Mouse (Mus musculus) MEL (cell line): ENCODE data around the gene Pop5. TPM values are rescaled to one million over a fixed set of nuclear protein-coding genes. Genes with fewer than 3 reads are reported as not detected.
A peak's percentile ranks its signal among the peaks of the same experiment; 100 is the strongest.

ENCODE experiments used
- DNase-seq: peaks from one replicate; pipeline ENCODE4 v3.0.0; 2011; ENCODE audit warnings: low read depth, low spot score
- H3K27ac ChIP-seq: 2 replicates; pipeline ENCODE4 v1.5.1; 2012; ENCODE audit warnings: low read depth, mild to moderate bottlenecking, control low read depth, low read length, moderate library complexity; ENCODE audit not compliant: control insufficient read depth
- H3K27me3 ChIP-seq, 2 experiments: fragments of 150-350 bp in 1 of 2; sonication (generic) in 1 of 2; 2 replicates each; pipeline ENCODE4 v1.6.1; 2012; ENCODE audit warnings: low read length in 2 of 2, mild to moderate bottlenecking in 2 of 2, improper control_type of control experiment in 1 of 2, moderate library complexity in 1 of 2; ENCODE audit not compliant: insufficient read depth in 2 of 2, control insufficient read depth in 1 of 2
- H3K36me3 ChIP-seq, 2 experiments: 2 replicates each; pipeline ENCODE4 v1.6.1; 2012 to 2014; ENCODE audit warnings: low read length in 2 of 2, improper control_type of control experiment in 1 of 2, inconsistent platforms in 1 of 2, mild to moderate bottlenecking in 1 of 2; ENCODE audit not compliant: insufficient read depth in 2 of 2, control insufficient read depth in 1 of 2
- H3K4me1 ChIP-seq, 2 experiments: fragments of 150-350 bp in 1 of 2; sonication (generic) in 1 of 2; 2 replicates each; pipeline ENCODE4 v1.6.1; 2012; ENCODE audit warnings: low read length in 2 of 2, improper control_type of control experiment in 1 of 2, mild to moderate bottlenecking in 1 of 2; ENCODE audit not compliant: insufficient read depth in 2 of 2, control insufficient read depth in 1 of 2
- H3K4me3 ChIP-seq, 2 experiments: fragments of 150-350 bp in 1 of 2; sonication (generic) in 1 of 2; 2 replicates each; pipeline ENCODE4 v1.5.1; 2012; ENCODE audit warnings: low read depth in 2 of 2, low read length in 2 of 2, mild to moderate bottlenecking in 2 of 2, moderate library complexity in 2 of 2, control low read depth in 1 of 2, improper control_type of control experiment in 1 of 2; ENCODE audit not compliant: control insufficient read depth in 1 of 2, insufficient read depth in 1 of 2
- H3K79me2 ChIP-seq: 2 replicates; pipeline ENCODE4 v1.6.1; 2012; ENCODE audit warnings: mild to moderate bottlenecking, low read length, moderate library complexity; ENCODE audit not compliant: control insufficient read depth, poor library complexity, insufficient read depth
- H3K9ac ChIP-seq: 2 replicates; pipeline ENCODE4 v1.6.1; 2012; ENCODE audit warnings: low read depth, mild to moderate bottlenecking, control low read depth, low read length, moderate library complexity; ENCODE audit not compliant: control insufficient read depth, poor library complexity, severe bottlenecking
- H3K9me3 ChIP-seq: fragments of 150-350 bp; sonication (generic); replicated peaks from 2 replicates; pipeline ENCODE4 v1.6.1; 2012; ENCODE audit warnings: mild to moderate bottlenecking, low read length, improper control_type of control experiment, moderate library complexity; ENCODE audit not compliant: insufficient read depth
- CTCF ChIP-seq, 3 experiments: IDR thresholded peaks in 2 of 3; conservative IDR thresholded peaks in 1 of 3; 2 replicates each; pipeline ENCODE4 v1.5.1; 2011 to 2012; ENCODE audit warnings: low read length in 3 of 3, low read depth in 2 of 3, mild to moderate bottlenecking in 2 of 3, improper control_type of control experiment in 1 of 3, inconsistent platforms in 1 of 3, mixed read lengths in 1 of 3, moderate library complexity in 1 of 3; ENCODE audit not compliant: control insufficient read depth in 1 of 3, insufficient read depth in 1 of 3, poor library complexity in 1 of 3, severe bottlenecking in 1 of 3
- EP300 ChIP-seq, 2 experiments: IDR thresholded peaks; 2 replicates each; pipeline ENCODE4 v1.6.1; 2011; ENCODE audit warnings: improper control_type of control experiment in 2 of 2, low read length in 2 of 2, low read depth in 1 of 2, mild to moderate bottlenecking in 1 of 2
- ETS1 ChIP-seq: IDR thresholded peaks from 2 replicates; pipeline ENCODE4 v1.6.1; 2012; ENCODE audit warnings: low read depth, mild to moderate bottlenecking, inconsistent platforms, low read length, improper control_type of control experiment, moderate library complexity
- GATA1 ChIP-seq: IDR thresholded peaks from 2 replicates; pipeline ENCODE4 v1.6.1; 2011; ENCODE audit warnings: low read depth, low read length, improper control_type of control experiment
- HCFC1 ChIP-seq: IDR thresholded peaks from 2 replicates; pipeline ENCODE4 v1.6.1; 2012; ENCODE audit warnings: low read depth, mild to moderate bottlenecking, inconsistent platforms, low read length, improper control_type of control experiment, moderate library complexity
- KAT2A ChIP-seq: conservative IDR thresholded peaks from 2 replicates; pipeline ENCODE4 v1.6.1; 2012; ENCODE audit warnings: low read depth, low read length, improper control_type of control experiment, inconsistent platforms
- MAX ChIP-seq: IDR thresholded peaks from 2 replicates; pipeline ENCODE4 v1.6.1; 2011; ENCODE audit warnings: low read length, improper control_type of control experiment
- MAZ ChIP-seq: IDR thresholded peaks from 2 replicates; pipeline ENCODE4 v1.6.1; 2012; ENCODE audit warnings: low read depth, mild to moderate bottlenecking, inconsistent platforms, low read length, improper control_type of control experiment
- MEF2A ChIP-seq: IDR thresholded peaks from 2 replicates; pipeline ENCODE4 v1.6.1; 2014; ENCODE audit warnings: low read depth, mild to moderate bottlenecking, inconsistent platforms, low read length, improper control_type of control experiment; ENCODE audit not compliant: poor library complexity, insufficient replicate concordance, severe bottlenecking; ENCODE audit errors: extremely low read depth
- MXI1 ChIP-seq: IDR thresholded peaks from 2 replicates; pipeline ENCODE4 v1.6.1; 2011; ENCODE audit warnings: mild to moderate bottlenecking, low read depth, low read length, improper control_type of control experiment
- MYC ChIP-seq: IDR thresholded peaks from 2 replicates; pipeline ENCODE4 v1.6.1; 2011; ENCODE audit warnings: low read depth, mild to moderate bottlenecking, low read length, improper control_type of control experiment, moderate library complexity
- NELFE ChIP-seq: IDR thresholded peaks from 2 replicates; pipeline ENCODE4 v1.6.1; 2011; ENCODE audit warnings: low read depth, low read length, improper control_type of control experiment
- NRF1 ChIP-seq: IDR thresholded peaks from 2 replicates; pipeline ENCODE4 v1.6.1; 2014; ENCODE audit warnings: low read depth, mild to moderate bottlenecking, inconsistent platforms, low read length, improper control_type of control experiment, moderate library complexity; ENCODE audit not compliant: poor library complexity, insufficient read depth, severe bottlenecking
- POLR2A ChIP-seq, 2 experiments: IDR thresholded peaks; 2 replicates each; pipeline ENCODE4 v1.6.1; 2011 to 2012; ENCODE audit warnings: low read length in 2 of 2, mild to moderate bottlenecking in 2 of 2, control low read depth in 1 of 2, improper control_type of control experiment in 1 of 2, low read depth in 1 of 2, moderate library complexity in 1 of 2; ENCODE audit not compliant: control insufficient read depth in 1 of 2, insufficient read depth in 1 of 2, poor library complexity in 1 of 2
- RAD21 ChIP-seq: IDR thresholded peaks from 2 replicates; pipeline ENCODE4 v1.6.1; 2011; ENCODE audit warnings: mild to moderate bottlenecking, low read depth, low read length, improper control_type of control experiment
- SIN3A ChIP-seq: IDR thresholded peaks from 2 replicates; pipeline ENCODE4 v1.6.1; 2012; ENCODE audit warnings: low read length, improper control_type of control experiment, inconsistent platforms
- TAL1 ChIP-seq: IDR thresholded peaks from 2 replicates; pipeline ENCODE4 v1.6.1; 2012; ENCODE audit warnings: mild to moderate bottlenecking, inconsistent platforms, low read length, moderate library complexity, mixed read lengths
- TCF12 ChIP-seq: IDR thresholded peaks from 2 replicates; pipeline ENCODE4 v1.6.1; 2014; ENCODE audit warnings: low read depth, mild to moderate bottlenecking, inconsistent platforms, low read length, improper control_type of control experiment, moderate library complexity
- UBTF ChIP-seq: IDR thresholded peaks from 2 replicates; pipeline ENCODE4 v1.6.1; 2012; ENCODE audit warnings: low read depth, mild to moderate bottlenecking, inconsistent platforms, low read length, improper control_type of control experiment, moderate library complexity, borderline replicate concordance; ENCODE audit not compliant: insufficient read depth
- USF1 ChIP-seq: IDR thresholded peaks from 2 replicates; pipeline ENCODE4 v1.6.1; 2014; ENCODE audit warnings: low read depth, mild to moderate bottlenecking, inconsistent platforms, low read length, improper control_type of control experiment, moderate library complexity
- ZC3H11A ChIP-seq: IDR thresholded peaks from 2 replicates; pipeline ENCODE4 v1.6.1; 2012; ENCODE audit warnings: low read depth, mild to moderate bottlenecking, inconsistent platforms, low read length, improper control_type of control experiment
- ZKSCAN1 ChIP-seq: IDR thresholded peaks from 2 replicates; pipeline ENCODE4 v1.6.1; 2012; ENCODE audit warnings: low read depth, mild to moderate bottlenecking, inconsistent platforms, low read length, improper control_type of control experiment, moderate library complexity
- ZNF384 ChIP-seq: IDR thresholded peaks from 2 replicates; pipeline ENCODE4 v1.6.1; 2012; ENCODE audit warnings: low read depth, mild to moderate bottlenecking, inconsistent platforms, low read length, improper control_type of control experiment
- polyA plus RNA-seq, 2 experiments: library from polyadenylated mRNA; stranded (reverse) in 1 of 2; unstranded in 1 of 2; fragments of >175 nt in 1 of 2; fragments of >200 nt in 1 of 2; gene quantifications; 2 replicates each; pipeline versions ENCODE4 v1.2.1 to v1.2.4; 2012; ENCODE audit warnings: low replicate concordance in 2 of 2, low read depth in 1 of 2; ENCODE audit not compliant: insufficient read length in 2 of 2, insufficient read depth in 1 of 2, missing spikeins in 1 of 2
- total RNA-seq: library from RNA; depleted of rRNA; stranded (reverse); fragments of 300-350 nt; gene quantifications from 2 replicates; pipeline ENCODE4 v1.2.3, GENCODE M21; 2012

Gene Pop5
- total and polyA plus RNA-seq, 3 experiments: 103 to 388 (median 208) TPM

DNA sequence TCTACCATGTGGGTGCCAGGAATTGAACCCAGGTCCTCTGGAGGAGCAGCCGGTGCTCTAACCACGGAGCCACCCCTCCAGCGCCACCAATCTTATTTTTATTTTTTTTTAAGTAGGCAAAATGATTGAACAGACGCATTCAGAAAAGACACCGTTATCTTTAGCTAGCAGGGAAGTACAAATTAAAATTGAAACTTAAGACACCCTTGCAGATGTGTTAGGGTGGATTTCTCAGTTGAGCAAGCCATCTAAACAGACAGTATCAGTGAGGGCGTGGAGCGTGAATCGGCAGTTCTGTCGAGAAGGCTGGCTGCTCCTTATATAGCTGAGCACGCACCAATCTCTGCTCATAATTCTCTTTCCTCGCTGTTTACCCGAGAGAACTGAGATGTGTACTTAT lies 17.6 kb upstream of the Pop5 start (continued):
- no peak for TF ChIP-seq KAT2A
- TF ChIP-seq NELFE: peak; percentile 38; the same call in 1 of the 2 replicates
- TF ChIP-seq MYC: peak; percentile 76

DNA sequence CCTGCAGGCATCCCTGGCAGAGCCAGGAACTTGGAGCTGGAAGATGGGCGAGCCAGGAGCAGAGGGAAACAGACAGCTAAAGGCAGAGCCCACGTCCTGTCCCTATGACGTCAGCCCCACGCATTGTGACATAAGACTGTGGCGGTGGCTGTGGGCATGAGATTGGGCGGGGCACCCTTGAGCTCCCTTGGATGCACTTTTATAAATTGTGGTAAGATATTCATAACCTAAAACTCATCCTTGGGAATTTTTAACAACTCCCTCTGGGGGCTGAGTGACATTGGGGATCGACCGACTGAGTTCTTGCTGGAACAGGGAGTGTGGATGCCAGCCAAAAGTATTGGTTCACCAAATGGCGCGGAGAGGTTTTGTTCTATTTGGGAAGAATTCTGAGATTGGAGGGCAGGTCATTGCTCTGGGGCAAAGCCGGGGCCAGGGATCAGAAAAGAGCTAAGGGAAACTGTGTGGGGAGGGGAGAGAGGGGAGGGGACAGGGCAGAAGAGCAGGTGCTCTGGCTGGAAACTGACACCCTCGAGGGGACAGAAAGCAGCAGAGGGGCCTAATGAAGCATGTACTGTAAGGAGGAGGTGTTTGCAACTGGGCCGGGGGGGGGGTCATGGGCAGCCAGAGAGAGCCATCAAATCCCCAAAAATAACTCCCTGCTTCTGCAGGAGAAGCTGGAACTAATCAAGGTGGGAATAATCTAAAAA lies 14.6 kb upstream of the Pop5 start:
- no peaks in the 10 kb centered on the region for H3K27me3 ChIP-seq

DNA sequence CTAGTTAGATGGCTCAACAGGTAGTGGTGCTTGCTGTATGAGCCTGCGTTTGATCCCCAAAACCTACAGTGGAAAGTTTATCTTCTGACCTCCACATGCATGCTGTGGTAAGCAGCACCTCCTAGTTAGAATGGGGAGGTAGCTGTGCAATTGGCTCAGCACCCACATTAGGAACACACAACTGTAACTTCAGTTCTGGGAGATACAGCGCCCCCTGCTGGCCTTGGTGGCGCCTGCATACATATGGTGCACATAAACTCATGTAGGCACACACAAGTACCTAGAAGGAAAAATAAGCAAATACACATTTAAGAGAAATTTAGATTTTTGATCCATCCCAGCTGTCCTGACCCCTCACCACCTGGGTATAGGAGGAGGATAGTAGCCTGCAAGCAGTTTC lies 13.2 kb upstream of the Pop5 start:
- peaks cover 0 to 5% of the 10 kb centered on the region in 2 experiments; a peak in 1 of 4 replicates for H3K4me1 ChIP-seq
- no peaks in the 10 kb centered on the region for H3K79me2 ChIP-seq
- TF ChIP-seq ETS1 (no peak), ZNF384 (no peak), CTCF (IDR thresholded peaks at IDR 0.05 in 2 of 3, conservative IDR thresholded peaks at IDR 0.05 in 1 of 3; ENCODE audit: control insufficient read depth in 1 of 3, insufficient read depth in 1 of 3, low read depth in 2 of 3, low read length in 3 of 3, poor library complexity in 1 of 3, severe bottlenecking in 1 of 3) (peak; percentile 29 to 40 (median 32); a peak in 5 of 6 replicates), MEF2A (no peak), EP300 (IDR thresholded peaks at IDR 0.05; ENCODE audit: low read depth in 1 of 2, low read length in 2 of 2) (no peak), GATA1 (no peak), MXI1 (no peak), KAT2A (no peak)
- no peak for DNase-seq
- H3K27ac ChIP-seq: no peak overlapping the region
- H3K9me3 ChIP-seq: no peaks in the 10 kb centered on the region
- peaks cover 0 to 4% of the 10 kb centered on the region in 2 experiments; a peak in 2 of 4 replicates for H3K36me3 ChIP-seq
- H3K9ac ChIP-seq: no peak overlapping the region
- no peaks in the 10 kb centered on the region for H3K27me3 ChIP-seq
- H3K4me3 ChIP-seq: no peak overlapping the region

More for the DNA sequence above, 14.6 kb upstream of the Pop5 start:
- peaks cover 0 to 7% of the 10 kb centered on the region in 2 experiments; a peak in 1 of 4 replicates for H3K4me1 ChIP-seq
- peaks cover 0 to 4% of the 10 kb centered on the region in 2 experiments; a peak in 2 of 4 replicates for H3K36me3 ChIP-seq
- no peak overlapping the region for H3K9ac ChIP-seq
- no peaks in the 10 kb centered on the region for H3K9me3 ChIP-seq
- H3K4me3 ChIP-seq: no peak overlapping the region
- no peaks in the 10 kb centered on the region for H3K79me2 ChIP-seq
- no peak for DNase-seq
- TF ChIP-seq MYC: no peak
- no peak for TF ChIP-seq EP300 (IDR thresholded peaks at IDR 0.05; ENCODE audit: low read depth in 1 of 2, low read length in 2 of 2)
- TF ChIP-seq RAD21: no peak
- TF ChIP-seq CTCF (IDR thresholded peaks at IDR 0.05 in 2 of 3, conservative IDR thresholded peaks at IDR 0.05 in 1 of 3; ENCODE audit: control insufficient read depth in 1 of 3, insufficient read depth in 1 of 3, low read depth in 2 of 3, low read length in 3 of 3, poor library complexity in 1 of 3, severe bottlenecking in 1 of 3): no peak
- TF ChIP-seq KAT2A: no peak
- TF ChIP-seq USF1: no peak
- no peak for TF ChIP-seq NELFE
- no peak for TF ChIP-seq MAZ
- no peak for TF ChIP-seq SIN3A
- no peak for TF ChIP-seq ZKSCAN1
- no peak for TF ChIP-seq TAL1
- TF ChIP-seq ZC3H11A: no peak
- TF ChIP-seq POLR2A (IDR thresholded peaks at IDR 0.05; ENCODE audit: control insufficient read depth in 1 of 2, insufficient read depth in 1 of 2, low read depth in 1 of 2, low read length in 2 of 2, poor library complexity in 1 of 2): no peak
- TF ChIP-seq MAX: no peak
- no peak for TF ChIP-seq HCFC1
- TF ChIP-seq UBTF: no peak
- no peak for TF ChIP-seq TCF12
- TF ChIP-seq NRF1: no peak
- no peak for TF ChIP-seq GATA1
- TF ChIP-seq, all 39 proteins: peak for 0
- no peak overlapping the region for H3K27ac ChIP-seq
